Mouse (Mus musculus) thymus, postnatal 36 days (tissue): Measurements from ENCODE around the gene Gapdh.

Experiments
- DNase-seq, 2 experiments: peaks; one replicate each; pipeline ENCODE4 v3.0.0; 2022; ENCODE audit warnings: mixed read lengths in 2 of 2

Gene Gapdh

DNA sequence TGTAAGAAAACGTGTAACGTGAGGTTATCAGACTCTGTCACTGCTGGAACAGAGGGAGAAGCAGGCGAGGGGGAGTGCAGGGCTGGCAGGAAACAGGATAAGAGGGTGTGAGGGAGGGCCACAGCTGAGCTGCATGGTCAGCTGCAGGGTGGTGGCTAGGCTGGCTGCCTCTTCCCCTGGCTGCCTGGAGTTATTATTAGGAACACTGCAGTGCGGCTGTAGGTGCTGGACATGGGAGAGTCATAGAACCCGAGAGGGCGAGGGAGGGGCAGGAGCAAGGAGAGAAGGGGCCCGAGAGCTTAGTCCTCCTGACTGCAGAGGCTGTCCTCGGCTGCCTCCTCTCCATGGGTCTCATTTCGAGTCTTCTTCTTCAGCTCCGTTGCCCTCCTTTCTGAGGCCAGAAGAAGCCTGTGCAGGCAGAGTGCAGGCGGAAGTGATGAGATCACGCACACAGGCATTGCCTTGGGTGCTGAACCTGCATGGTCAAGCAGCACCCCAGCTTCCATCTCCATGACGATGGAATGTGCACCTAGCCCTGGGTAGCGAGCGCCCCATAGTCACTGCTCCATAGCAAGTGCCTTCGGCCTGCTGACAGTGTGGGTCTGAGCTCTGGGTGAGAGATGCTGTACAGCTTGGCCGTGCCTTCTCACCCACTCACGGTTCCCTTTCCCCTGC is 17.9 kb downstream of the Gapdh start:
- DNase-seq, result no peak

DNA sequence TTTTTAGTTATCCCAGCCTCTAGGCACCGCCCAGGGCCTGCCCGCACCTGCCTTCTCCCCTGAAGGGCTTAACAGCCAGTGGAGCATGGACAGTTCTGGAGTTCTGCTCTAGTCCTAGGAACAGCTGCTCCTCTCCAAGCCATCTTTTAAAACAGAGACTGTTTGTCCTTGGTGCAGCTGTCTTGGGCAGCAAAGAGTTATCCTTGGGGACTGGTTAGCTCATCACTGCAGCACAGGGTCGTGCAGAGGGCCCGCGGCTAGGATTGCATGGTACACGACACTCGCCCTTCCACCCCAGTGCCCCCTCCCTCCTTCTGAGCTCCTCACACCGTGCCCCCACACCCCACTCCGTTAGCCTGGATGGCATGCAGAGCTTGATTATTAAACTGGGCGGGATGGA is 18.9 kb downstream of the Gapdh start:
- no peak for DNase-seq

DNA sequence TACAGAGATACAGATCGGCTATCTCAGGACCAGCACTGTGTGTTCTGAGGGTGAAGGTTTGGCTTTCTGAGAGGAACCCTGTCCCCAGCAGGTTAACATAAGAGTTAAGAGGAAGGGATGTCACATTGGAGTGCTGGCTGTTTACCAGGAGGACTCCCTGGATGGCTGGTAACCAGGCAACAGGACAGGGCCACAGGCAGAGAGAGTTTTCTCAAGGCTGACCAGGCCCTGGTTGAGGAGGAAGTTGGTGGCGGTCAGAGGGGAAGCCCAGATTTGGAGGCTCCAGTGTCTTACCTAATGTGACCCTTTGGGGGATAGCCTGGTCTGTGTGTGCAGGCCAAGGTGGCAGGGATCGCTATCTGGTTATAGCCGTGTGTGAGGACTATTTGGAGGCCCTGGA is 19.5 kb downstream of the Gapdh start:
- no peak for DNase-seq

GRCm38 (mm10) chr6:125146148-125146547 is 20.1 kb downstream of the Gapdh start:
- no peak for DNase-seq

DNA sequence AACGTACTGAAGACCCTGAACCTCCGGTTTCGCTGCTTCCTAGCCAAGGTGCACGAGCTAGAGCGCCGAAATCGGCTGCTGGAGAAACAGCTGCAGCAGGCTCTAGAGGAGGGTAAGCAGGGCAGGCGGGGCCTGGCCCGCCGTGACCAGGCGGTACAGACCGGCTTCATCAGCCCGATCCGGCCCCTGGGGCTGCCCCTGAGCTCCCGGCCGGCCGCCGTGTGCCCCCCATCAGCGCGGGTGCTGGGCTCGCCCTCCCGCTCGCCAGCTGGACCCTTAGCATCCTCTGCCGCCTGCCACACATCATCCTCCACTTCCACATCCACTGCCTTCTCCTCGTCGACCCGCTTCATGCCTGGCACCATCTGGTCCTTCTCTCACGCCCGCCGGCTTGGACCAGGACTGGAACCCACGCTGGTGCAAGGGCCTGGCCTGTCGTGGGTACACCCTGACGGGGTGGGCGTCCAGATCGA is 20.8 kb downstream of the Gapdh start:
- DNase-seq, result no peak

DNA sequence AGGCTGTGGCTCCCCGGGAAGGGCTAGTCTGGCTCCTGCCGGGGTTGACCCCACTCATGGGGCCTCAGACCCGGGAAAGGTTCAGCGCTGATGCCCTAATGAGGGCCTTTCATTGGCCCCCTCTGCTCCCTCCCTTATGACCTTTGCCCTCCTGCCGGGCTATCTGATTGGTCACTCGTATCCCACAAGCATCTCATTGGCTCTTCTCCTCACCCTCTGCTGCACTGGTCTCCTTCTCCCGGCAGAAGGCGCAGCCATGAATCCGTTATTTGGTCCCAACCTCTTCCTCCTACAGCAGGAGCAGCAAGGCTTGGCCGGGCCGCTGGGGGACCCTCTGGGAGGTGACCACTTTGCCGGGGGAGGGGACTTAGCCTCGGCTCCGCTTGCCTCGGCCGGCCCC is 21.3 kb downstream of the Gapdh start, which contains the start of gene Iffo1:
Gene Iffo1 (plus strand): TSS at position 241 of the 400 bp plus-strand sequence.
- DNase-seq, result peak; percentile 81 to 87

DNA sequence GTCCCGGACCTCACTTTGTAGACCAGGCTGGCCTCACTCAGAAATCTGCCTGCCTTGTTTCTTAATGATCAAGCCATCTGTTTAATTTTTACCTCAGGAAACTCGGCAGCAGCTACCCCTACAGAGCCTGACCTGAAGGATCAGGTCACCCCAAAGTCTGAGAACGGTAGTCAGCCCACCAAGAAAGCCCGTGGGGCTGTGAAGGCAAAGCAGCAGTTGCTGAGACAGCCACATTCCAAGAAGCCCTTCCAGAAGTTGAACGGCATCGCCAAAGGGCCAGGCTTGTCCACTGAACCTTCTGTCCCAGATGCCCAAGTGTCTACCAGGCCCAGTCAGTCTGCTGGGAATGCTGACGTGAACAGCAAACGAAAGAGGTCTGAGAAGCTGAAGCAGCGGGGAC is 22.4 kb downstream of the Gapdh start:
- no peak for DNase-seq

DNA sequence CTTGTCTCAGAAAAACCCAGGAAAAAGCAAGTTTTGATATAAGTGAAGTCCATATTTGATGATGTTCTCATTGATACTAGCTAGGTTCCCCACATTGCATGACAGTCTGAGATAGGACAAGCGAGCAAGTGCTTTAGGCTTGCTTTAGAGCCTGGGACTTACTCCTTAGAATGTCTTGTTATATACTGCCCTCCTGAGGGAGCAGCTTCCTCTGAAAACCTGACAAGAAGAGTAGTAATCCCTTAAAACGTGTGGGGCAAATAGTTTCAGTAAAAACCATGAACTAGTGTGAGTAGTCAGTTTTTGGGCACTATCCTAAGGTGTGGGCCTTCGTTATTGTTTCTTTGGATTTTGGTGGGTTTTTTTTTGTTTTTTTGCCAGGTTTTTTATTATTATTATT is 23.1 kb downstream of the Gapdh start:
- no peak for DNase-seq

GRCm38 (mm10) chr6:125142436-125142835 is 23.8 kb downstream of the Gapdh start:
- DNase-seq, result no peak

DNA sequence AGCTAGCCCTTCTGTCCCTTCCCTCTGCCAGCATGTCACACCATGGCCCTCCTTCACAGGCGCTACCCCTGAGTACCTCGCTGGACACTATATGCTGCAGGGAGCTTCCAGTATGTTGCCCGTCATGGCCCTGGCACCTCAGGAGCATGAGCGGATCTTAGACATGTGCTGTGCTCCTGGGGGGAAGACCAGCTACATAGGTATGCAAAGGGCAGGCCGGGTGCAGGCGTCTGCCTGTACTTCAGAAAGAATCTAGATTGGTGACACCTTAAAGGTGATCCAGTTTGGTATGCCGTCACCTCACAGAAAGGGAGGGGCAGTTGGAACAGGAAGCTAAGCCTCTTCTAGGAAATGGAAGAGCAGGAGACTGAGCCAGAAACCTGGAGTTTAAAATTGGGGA is 26.5 kb downstream of the Gapdh start:
- no peak for DNase-seq

DNA sequence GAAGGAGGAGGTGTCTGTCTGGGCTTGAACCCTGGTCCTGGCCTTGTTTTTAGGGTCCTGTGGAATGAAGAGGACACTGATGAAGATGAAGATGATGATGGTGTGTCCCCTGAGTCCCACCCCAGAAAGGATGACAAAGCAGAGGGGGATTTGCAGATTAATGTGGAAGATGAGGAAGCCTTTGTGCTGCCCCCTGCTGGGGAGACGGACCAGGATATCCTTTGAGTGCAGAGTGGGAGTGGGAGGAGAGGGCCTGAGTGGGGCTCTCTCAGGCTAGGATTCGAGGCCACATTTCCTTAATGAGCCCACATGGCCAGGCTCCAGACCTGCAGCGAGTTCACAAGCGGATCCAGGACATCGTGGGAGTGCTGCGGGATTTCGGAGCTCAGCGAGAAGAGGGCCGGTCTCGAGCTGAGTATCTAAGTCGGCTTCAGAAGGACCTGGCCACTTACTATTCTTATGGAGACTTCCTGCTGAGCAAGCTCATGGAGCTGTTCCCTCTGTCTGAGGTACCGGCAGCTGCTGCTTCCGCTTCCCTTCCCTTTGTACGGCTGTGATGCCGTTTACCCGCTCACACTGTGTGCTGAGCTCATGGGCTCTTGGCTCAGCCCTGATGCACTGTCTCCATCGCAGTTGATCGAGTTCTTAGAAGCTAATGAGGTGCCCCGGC is 29.1 kb downstream of the Gapdh start:
- DNase-seq, result peak; percentile 57 to 63

GRCm38 (mm10) chr6:125132470-125132869 is 33.8 kb downstream of the Gapdh start:
- no peak for DNase-seq

DNA sequence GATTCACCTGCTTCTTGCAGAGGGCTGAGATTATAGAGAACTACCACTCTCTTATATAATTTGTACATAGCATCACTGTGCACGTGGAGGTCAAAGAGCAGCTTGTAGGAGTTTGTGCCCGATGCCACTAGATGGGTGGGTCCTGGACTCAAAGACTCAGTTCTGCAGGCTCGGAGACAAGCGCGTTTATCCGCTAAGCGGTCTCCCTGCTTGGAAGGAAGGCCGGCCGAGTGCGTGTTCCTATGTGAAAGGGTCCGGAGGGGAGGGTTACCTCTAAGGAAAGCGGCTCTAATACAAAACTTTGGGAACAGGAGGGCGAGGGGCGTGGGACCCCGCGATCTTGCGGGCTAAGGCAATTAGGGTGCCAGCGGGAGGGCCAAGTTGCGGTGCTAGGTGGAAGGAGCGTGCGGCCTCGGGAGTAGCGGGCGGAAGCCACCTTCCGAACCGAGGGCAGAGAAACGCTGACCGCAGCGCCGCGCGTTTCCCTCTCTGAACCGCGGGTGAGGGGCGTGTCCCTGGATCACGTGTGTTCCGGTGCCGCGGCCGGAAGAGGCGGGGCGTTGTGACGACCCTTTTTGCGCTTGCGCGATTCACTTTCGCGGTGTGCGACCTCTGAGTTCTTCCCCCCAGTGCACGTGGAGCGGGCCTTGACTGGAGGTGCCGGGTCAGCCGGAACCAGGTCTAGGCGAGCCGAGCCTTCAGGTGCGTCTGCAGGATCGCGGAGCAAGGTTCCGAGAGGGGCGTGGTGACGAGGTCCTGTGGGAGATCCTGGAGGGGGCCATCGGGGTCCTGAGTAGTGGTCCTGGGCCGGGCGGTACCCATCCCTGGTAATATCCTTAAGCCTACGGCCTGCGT is 34.7 kb downstream of the Gapdh start, which contains the start of gene Nop2:
Gene Nop2 (plus strand): TSS at position 608 of the 855 bp plus-strand sequence.
- DNase-seq, result peak; percentile 86 to 89

DNA sequence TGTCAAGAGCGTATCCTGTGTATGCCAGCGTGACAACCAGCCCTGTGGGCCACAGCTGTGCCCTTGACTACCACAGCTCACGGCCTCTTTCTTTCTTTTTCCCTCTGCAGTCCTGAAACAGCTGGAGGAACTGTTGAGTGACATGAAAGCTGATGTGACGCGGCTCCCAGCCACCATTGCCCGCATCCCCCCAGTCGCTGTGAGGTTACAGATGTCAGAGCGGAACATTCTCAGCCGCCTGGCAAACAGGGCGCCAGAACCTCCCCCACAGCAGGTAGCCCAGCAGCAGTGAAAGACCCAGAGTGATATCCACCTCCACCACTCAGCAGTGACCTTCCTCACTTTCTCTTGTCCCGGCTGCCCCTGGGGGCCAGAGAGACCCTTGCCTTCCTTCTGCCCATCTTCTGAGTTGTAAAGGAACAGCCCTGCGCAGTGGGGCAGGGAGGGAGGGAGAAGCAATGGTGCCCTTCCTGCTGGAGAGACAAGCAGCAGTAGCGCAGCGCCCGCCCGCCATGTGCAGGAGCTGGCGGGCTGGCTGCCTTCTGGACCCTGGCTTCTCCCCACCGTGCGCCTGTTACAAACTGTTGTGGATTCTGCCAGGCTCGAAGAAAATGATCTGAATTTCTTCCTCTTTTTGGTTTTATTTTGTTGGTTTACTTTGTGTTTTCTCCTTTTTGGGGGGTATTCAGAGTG is 36.4 kb downstream of the Gapdh start:
- peak; percentile 27 to 56 for DNase-seq

GRCm38 (mm10) chr6:125128724-125129123 is 37.5 kb downstream of the Gapdh start:
- no peak for DNase-seq

- no peak for DNase-seq
Observed at GRCm38 (mm10) chr6:125119387-125119786, 46.9 kb downstream of the Gapdh start.

- DNase-seq, result no peak
Observed at GRCm38 (mm10) chr6:125112553-125112952, 53.7 kb downstream of the Gapdh start.
